Mouse (Mus musculus) stomach, postnatal 0 days (tissue): Measurements from ENCODE around the gene Pls3. TPM values are rescaled to one million over a fixed set of nuclear protein-coding genes. Genes with fewer than 3 reads are reported as not detected.
"Not testable (repeated sequence)": the region's sequence is repeated elsewhere in the genome, so short reads cannot be mapped to it uniquely, and the experiment has no call there.

Experiments
- ATAC-seq: fragments of 200-750 bp; cut with Nextera tagmentation; 2 replicates; pipeline ENCODE4 v1.8.0; 2017; ENCODE audit not compliant: low FRiP score, low TSS enrichment
- DNase-seq: peaks from one replicate; pipeline ENCODE4 v3.0.0-alpha.2; 2016; ENCODE audit warnings: low spot score
- H3K27ac ChIP-seq: fragments of 300-500 bp; sonication (generic); replicated peaks from 2 replicates; pipeline ENCODE4 v1.5.1; 2014; ENCODE audit warnings: mild to moderate bottlenecking, control low read depth
- H3K27me3 ChIP-seq: fragments of 300-500 bp; sonication (generic); 2 replicates; pipeline ENCODE4 v1.6.1; 2014; ENCODE audit warnings: low read length; ENCODE audit not compliant: control insufficient read depth, insufficient read depth
- H3K36me3 ChIP-seq: fragments of 300-500 bp; sonication (generic); 2 replicates; pipeline ENCODE4 v1.6.1; 2014; ENCODE audit warnings: low read length, mixed read lengths; ENCODE audit not compliant: control insufficient read depth, insufficient read depth
- H3K4me1 ChIP-seq: fragments of 300-500 bp; sonication (generic); replicated peaks from 2 replicates; pipeline ENCODE4 v1.6.1; 2014; ENCODE audit warnings: antibody characterized with exemption; ENCODE audit not compliant: control insufficient read depth, insufficient read depth
- H3K4me2 ChIP-seq: fragments of 300-500 bp; sonication (generic); replicated peaks from 2 replicates; pipeline ENCODE4 v1.6.1; 2014; ENCODE audit warnings: low read depth, mild to moderate bottlenecking, control low read depth, moderate library complexity
- H3K4me3 ChIP-seq: fragments of 300-500 bp; sonication (generic); 2 replicates; pipeline ENCODE4 v1.5.1; 2014; ENCODE audit warnings: low read depth, low read length, control low read depth
- H3K9ac ChIP-seq: fragments of 300-500 bp; sonication (generic); 2 replicates; pipeline ENCODE4 v1.6.1; 2014; ENCODE audit warnings: mild to moderate bottlenecking, low read length, control low read depth, mixed read lengths
- H3K9me3 ChIP-seq: fragments of 300-500 bp; sonication (generic); 2 replicates; pipeline ENCODE4 v1.6.1; 2016; ENCODE audit warnings: low read length; ENCODE audit not compliant: control insufficient read depth
- CTCF ChIP-seq: IDR thresholded peaks from 2 replicates; pipeline ENCODE4 v1.5.1; 2016; ENCODE audit warnings: antibody characterized with exemption, low read depth, mild to moderate bottlenecking, moderate library complexity
- EP300 ChIP-seq: optimal IDR thresholded peaks from 2 replicates; pipeline ENCODE3; 2016; ENCODE audit warnings: antibody characterized with exemption
- WGBS: fragments of 180-500 bp; shearing (Covaris S2); extraction: QIAGEN DNeasy Blood & Tissue Kit; methylation state at CpG from one replicate; pipeline ENCODE4 v1.1.7; 2014; 5-methylcytosine and 5-hydroxymethylcytosine counted together
- polyA plus RNA-seq: library from polyadenylated mRNA; unstranded; fragments of >200 nt; fragmentation: Nextera tagmentation; extraction: Ambion mirVana; gene quantifications from 2 replicates; pipeline ENCODE4 v1.2.1, GENCODE M21; 2015

Pls3 gene
- polyA plus RNA-seq, 1 experiment from 2014 or later, result 99.5 TPM

DNA sequence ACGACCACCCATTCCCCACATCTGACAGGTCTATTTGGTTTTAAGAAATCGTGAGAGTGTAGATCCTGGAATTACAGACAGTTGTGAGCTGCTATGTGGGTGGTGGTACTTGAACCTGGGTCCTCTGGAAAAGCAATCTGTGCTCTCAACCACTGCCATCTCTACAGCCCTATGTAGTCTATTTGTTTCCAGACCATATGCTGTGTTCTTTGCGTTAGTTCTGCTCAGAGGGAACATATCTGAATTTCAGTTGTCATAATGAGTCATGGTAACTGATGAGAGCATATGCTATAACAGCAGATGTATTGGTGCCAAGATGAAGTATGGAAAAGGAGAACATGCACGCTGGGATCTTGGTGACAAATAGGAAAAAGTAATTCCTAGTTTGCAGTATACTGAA lies 60.9 kb downstream of the Pls3 start:
- ATAC-seq (no peak), DNase-seq (no peak)
- H3K9ac ChIP-seq, result no peak overlapping the region
- H3K4me3 ChIP-seq, result no peak overlapping the region
- no peak overlapping the region for H3K27ac ChIP-seq
- H3K4me1 ChIP-seq, result no peaks in the 10 kb centered on the region
- TF ChIP-seq EP300 (no peak), CTCF (no peak)
- no peaks in the 10 kb centered on the region for H3K36me3 ChIP-seq
- H3K9me3 ChIP-seq, result no peaks in the 10 kb centered on the region
- no peak overlapping the region for H3K4me2 ChIP-seq
- 86% methylated on average over 4 of the region's 4 CpGs for WGBS
- no peaks in the 10 kb centered on the region for H3K27me3 ChIP-seq

DNA sequence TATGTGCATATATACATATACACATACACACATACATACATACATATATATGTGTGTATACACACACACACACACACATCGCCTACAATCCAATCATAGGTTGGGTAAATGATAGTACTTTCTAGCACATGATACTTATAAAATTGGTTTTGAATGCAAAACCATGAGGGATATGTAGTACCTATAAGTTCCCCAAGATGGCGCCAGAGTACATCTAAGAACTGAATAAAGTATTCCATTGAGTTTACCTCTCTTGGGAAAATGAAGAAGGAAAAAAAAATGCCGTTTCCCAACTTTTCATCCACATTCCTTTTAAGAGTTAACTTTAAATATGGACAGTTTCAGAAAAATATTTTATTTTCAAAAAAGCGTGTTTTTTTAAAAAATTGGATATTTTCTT lies 78.4 kb downstream of the Pls3 start:
- ATAC-seq, result no peak
- DNase-seq, result no peak
- H3K27me3 ChIP-seq, result no peaks in the 10 kb centered on the region
- no peaks in the 10 kb centered on the region for H3K36me3 ChIP-seq
- H3K4me1 ChIP-seq, result no peaks in the 10 kb centered on the region
- no peak overlapping the region for H3K9ac ChIP-seq
- H3K4me3 ChIP-seq, result no peak overlapping the region
- TF ChIP-seq EP300 (no peak), CTCF (peak; percentile 81)
- 24% methylated on average over 4 of the region's 4 CpGs for WGBS
- no peaks in the 10 kb centered on the region for H3K9me3 ChIP-seq
- H3K4me2 ChIP-seq, result no peak overlapping the region
- no peak overlapping the region for H3K27ac ChIP-seq

DNA sequence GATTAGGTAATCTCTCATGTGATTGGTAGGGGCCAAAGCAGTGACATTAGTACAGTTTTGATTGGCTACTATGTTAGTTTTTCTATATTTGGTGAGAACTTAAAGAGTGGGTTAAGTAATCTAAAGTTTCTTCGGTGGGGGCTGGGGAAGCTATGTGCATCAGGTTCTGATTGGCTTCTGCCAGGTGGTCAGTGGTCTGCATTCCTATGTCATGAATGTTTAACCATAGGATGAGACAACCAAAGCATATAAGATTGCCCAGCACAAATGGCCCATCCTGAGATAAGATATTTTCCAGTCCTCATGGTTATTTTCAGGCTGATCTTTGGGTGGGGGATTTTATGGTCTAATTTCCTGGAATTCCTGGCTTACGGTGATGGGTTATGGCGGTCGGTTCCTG lies 95.2 kb downstream of the Pls3 start:
- Histone ChIP-seq H3K4me3 (no peak overlapping the region), H3K9ac (no peak overlapping the region), H3K36me3 (no peaks in the 10 kb centered on the region), H3K4me2 (no peak overlapping the region), H3K9me3 (no peaks in the 10 kb centered on the region), H3K4me1 (no peaks in the 10 kb centered on the region), H3K27me3 (no peaks in the 10 kb centered on the region), H3K27ac (no peak overlapping the region)
- no peak for ATAC-seq
- WGBS, result 88% methylated on average over 4 of the region's 4 CpGs
- no peak for DNase-seq
- TF ChIP-seq CTCF, result no peak
- no peak for TF ChIP-seq EP300

GRCm38 (mm10) chrX:75777461-75777860 lies 97.5 kb downstream of the Pls3 start:
- Histone ChIP-seq H3K4me1 (no peaks in the 10 kb centered on the region), H3K4me3 (no peak overlapping the region), H3K27me3 (no peaks in the 10 kb centered on the region), H3K9ac (no peak overlapping the region), H3K27ac (no peak overlapping the region), H3K4me2 (no peak overlapping the region), H3K9me3 (no peaks in the 10 kb centered on the region), H3K36me3 (no peaks in the 10 kb centered on the region)
- ATAC-seq (no peak), DNase-seq (no peak)
- peak; percentile 40; the same call in 1 of the 2 replicates for TF ChIP-seq CTCF
- no peak for TF ChIP-seq EP300
- WGBS, result 86% methylated on average over 2 of the region's 2 CpGs

DNA sequence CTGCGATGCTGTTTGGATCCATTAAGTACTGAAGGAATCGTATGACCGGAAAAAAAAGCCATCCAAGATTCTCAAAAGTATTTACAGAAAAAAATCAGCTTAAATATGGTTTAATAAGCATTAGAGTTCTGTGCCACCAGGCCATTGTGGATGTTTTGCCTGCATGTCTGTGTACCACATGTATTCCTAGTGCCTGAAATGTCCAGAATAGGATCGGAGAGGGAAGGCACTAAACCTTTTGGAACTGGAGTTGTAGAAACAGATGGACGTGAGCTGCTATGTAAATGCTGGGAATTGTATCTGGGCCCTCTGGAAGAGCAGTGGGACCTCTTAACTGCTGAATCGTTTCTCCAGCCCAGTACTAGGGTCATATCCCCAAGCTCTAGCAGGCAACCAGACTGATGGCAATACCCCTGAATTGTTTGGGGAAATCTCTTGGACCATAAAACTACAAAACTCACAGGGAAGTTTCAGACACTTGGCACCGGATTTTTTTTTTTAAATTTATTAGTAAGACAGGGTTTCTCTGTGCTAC lies 110.1 kb downstream of the Pls3 start:
- no peak; the same call in 1 of the 2 replicates for ATAC-seq
- H3K9ac ChIP-seq, result peak overlapping the region; percentile 56; the same call in 1 of the 2 replicates

DNA sequence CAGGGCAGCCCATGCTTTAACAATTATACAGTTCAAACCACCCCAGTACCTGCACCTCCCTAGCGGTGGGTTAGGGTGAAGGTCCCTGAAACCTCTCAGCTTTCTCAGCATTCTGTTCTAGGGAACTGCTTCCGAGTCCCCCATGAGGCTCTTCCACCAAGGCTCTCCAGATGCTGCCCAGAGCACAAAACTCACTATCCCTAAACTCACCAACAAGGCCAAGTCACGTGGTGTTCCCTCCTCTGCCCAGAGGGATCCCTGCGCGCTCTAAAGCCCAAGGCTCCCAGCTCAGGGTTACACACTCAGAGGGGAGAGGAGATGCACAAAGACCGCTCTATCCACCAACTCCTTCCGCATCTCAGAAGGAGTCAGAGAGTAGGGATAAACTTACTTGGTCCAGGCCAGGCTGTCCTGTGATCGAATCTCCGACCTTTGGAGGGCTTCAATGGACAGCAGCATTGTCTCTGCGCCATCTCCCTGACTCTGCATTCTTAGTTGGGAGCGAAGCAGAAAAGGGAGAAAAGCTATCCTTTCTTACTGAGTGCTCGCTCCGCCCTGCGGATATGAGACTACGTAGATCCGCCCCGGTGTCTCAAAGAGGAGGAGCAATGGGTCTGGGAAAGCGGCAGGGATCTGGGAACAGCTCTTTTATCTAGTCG lies 110.7 kb downstream of the Pls3 start:
- no peaks in the 10 kb centered on the region for H3K36me3 ChIP-seq
- 15% methylated on average over 19 of the region's 19 CpGs for WGBS
- H3K9me3 ChIP-seq, result no peaks in the 10 kb centered on the region
- DNase-seq (peak; percentile 43), ATAC-seq (peak; percentile 92)
- H3K9ac ChIP-seq, result peak overlapping the region; percentile 56
- TF ChIP-seq EP300 (no peak), CTCF (peak; percentile 40)
- H3K4me3 ChIP-seq, result peak overlapping the region; percentile 46
- no peaks in the 10 kb centered on the region for H3K27me3 ChIP-seq
- H3K4me2 ChIP-seq, result peak overlapping the region; percentile 52
- H3K27ac ChIP-seq, result peak overlapping the region; percentile 70
- no peaks in the 10 kb centered on the region for H3K4me1 ChIP-seq

More for the DNA sequence above, 110.1 kb downstream of the Pls3 start:
- H3K27ac ChIP-seq, result peak overlapping the region; percentile 25; the same call in 1 of the 2 replicates
- 30% methylated on average over 7 of the region's 7 CpGs for WGBS
- no peak for TF ChIP-seq CTCF
- TF ChIP-seq EP300, result no peak
- DNase-seq, result no peak
- H3K9me3 ChIP-seq, result no peaks in the 10 kb centered on the region
- H3K4me2 ChIP-seq, result peak overlapping the region; percentile 52
- peak overlapping the region; percentile 46 for H3K4me3 ChIP-seq
- no peaks in the 10 kb centered on the region for H3K27me3 ChIP-seq
- H3K4me1 ChIP-seq, result no peaks in the 10 kb centered on the region
- H3K36me3 ChIP-seq, result no peaks in the 10 kb centered on the region

GRCm38 (mm10) chrX:75759461-75759860 lies 115.5 kb downstream of the Pls3 start:
- not testable (repeated sequence) for H3K4me3 ChIP-seq, H3K4me1 ChIP-seq, H3K36me3 ChIP-seq, DNase-seq, H3K27ac ChIP-seq, H3K27me3 ChIP-seq, H3K9ac ChIP-seq, H3K9me3 ChIP-seq, ATAC-seq, H3K4me2 ChIP-seq
- 91% methylated on average over 1 of the region's 2 CpGs for WGBS
